Mouse (Mus musculus): ENCODE measurements around the gene Cdc42bpg.

GRCm38 (mm10) chr19:6265727-6266182 is 40.5 kb upstream of the Cdc42bpg start:
- TF ChIP-seq CTCF (IDR thresholded peaks at IDR 0.05; ENCODE audit: insufficient read depth, low read length) (no peak), POLR2A (IDR thresholded peaks at IDR 0.05; ENCODE audit: borderline replicate concordance, extremely low read depth, low read depth, low read length) (no peak)
